Mouse (Mus musculus): ENCODE measurements around the gene Fam120a. TPM values are rescaled to one million over a fixed set of nuclear protein-coding genes. Genes with fewer than 3 reads are reported as not detected.

Fam120a gene
- polyA plus RNA-seq, 1 experiment from 2014 or later: 24.6 TPM

DNA sequence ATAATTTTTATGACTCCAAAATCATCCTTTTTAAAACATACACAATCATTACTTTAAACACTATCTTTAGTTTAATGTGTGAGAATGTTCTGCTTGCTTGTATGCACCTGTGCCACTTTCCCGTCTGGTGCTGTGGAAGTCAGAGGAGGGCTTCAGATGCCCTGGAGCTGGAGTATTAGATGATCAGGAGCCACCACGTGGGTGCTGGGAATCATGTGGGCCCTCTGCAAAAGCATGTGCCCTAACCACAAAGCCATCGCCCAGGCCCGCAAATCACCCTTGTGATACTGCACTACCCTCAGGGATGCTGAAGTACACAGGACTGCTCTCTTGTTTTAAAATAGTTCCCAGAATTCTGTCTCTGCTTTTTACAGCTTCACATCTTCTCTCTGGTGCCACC is 3.0 kb downstream of the Fam120a start:
- H3K4me1 ChIP-seq: peaks cover 40% of the 10 kb centered on the region
- no peak for ATAC-seq (ENCODE audit: insufficient number of reproducible peaks, low FRiP score, low TSS enrichment, low read depth)
- peak overlapping the region; percentile 83 for H3K4me2 ChIP-seq
- no peaks in the 10 kb centered on the region for H3K9me3 ChIP-seq
- 58% methylated on average over 4 of the region's 4 CpGs for WGBS
- H3K27me3 ChIP-seq: no peaks in the 10 kb centered on the region
- no peaks in the 10 kb centered on the region for H3K36me3 ChIP-seq
- H3K9ac ChIP-seq: 0 out of 2 replicates have a peak overlapping the region, but pooled peaks have one; percentile 4
- H3K27ac ChIP-seq: 0 out of 2 replicates have a peak overlapping the region, but pooled peaks have one; percentile 99
- H3K4me3 ChIP-seq: peak overlapping the region; percentile 89; the same call in 1 of the 2 replicates

GRCm38 (mm10) chr13:48963111-48963510 is 4.7 kb downstream of the Fam120a start:
- WGBS: 79% methylated on average over 1 of the region's 1 CpGs
- Histone ChIP-seq H3K4me3 (no peak overlapping the region), H3K27me3 (no peaks in the 10 kb centered on the region), H3K27ac (no peak overlapping the region), H3K4me1 (peaks cover 37% of the 10 kb centered on the region), H3K36me3 (no peaks in the 10 kb centered on the region), H3K9ac (no peak overlapping the region), H3K9me3 (no peaks in the 10 kb centered on the region), H3K4me2 (no peak overlapping the region)
- ATAC-seq (ENCODE audit: insufficient number of reproducible peaks, low FRiP score, low TSS enrichment, low read depth): no peak

DNA sequence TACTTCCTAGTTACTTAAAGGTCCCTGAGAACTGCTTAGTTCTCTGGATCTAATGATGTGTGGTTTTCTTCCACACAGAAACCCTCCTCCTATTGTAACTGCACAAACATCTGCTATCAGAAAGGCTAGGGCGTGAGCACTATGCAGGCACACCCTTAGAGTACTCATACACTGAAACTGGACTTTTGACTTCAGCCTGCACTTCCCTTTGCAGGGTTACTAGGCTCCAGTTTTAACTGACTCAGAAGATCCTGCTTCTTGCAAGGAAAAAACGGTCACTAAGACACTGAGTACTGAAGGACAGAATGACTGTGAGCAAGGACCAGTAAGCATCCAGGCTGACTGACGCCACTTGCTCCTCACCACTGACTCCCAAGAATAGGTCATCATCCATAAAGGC is 5.3 kb downstream of the Fam120a start:
- Histone ChIP-seq H3K4me2 (no peak overlapping the region), H3K9me3 (no peaks in the 10 kb centered on the region), H3K4me1 (peaks cover 37% of the 10 kb centered on the region), H3K36me3 (no peaks in the 10 kb centered on the region), H3K27me3 (no peaks in the 10 kb centered on the region), H3K27ac (no peak overlapping the region), H3K9ac (no peak overlapping the region), H3K4me3 (no peak overlapping the region)
- WGBS: 62% methylated on average over 3 of the region's 3 CpGs
- ATAC-seq (ENCODE audit: insufficient number of reproducible peaks, low FRiP score, low TSS enrichment, low read depth): no peak

GRCm38 (mm10) chr13:48958608-48959007 is 9.2 kb downstream of the Fam120a start:
- H3K4me3 ChIP-seq: no peak overlapping the region
- WGBS: 63% methylated on average over 4 of the region's 4 CpGs
- no peak overlapping the region for H3K27ac ChIP-seq
- no peaks in the 10 kb centered on the region for H3K27me3 ChIP-seq
- no peak for ATAC-seq (ENCODE audit: insufficient number of reproducible peaks, low FRiP score, low TSS enrichment, low read depth)
- H3K36me3 ChIP-seq: no peaks in the 10 kb centered on the region
- H3K4me2 ChIP-seq: no peak overlapping the region
- H3K9ac ChIP-seq: no peak overlapping the region
- peaks cover 15% of the 10 kb centered on the region for H3K4me1 ChIP-seq
- H3K9me3 ChIP-seq: no peaks in the 10 kb centered on the region

- no peaks in the 10 kb centered on the region for H3K36me3 ChIP-seq
- WGBS: 91% methylated on average over 4 of the region's 4 CpGs
- no peak overlapping the region for H3K9ac ChIP-seq
- no peaks in the 10 kb centered on the region for H3K9me3 ChIP-seq
- ATAC-seq (ENCODE audit: insufficient number of reproducible peaks, low FRiP score, low TSS enrichment, low read depth): no peak
- H3K4me1 ChIP-seq: peaks cover 20% of the 10 kb centered on the region
- no peak overlapping the region for H3K27ac ChIP-seq
- H3K4me2 ChIP-seq: no peak overlapping the region
- H3K27me3 ChIP-seq: no peaks in the 10 kb centered on the region
- H3K4me3 ChIP-seq: no peak overlapping the region
Measured at GRCm38 (mm10) chr13:48954825-48955224, 13.0 kb downstream of the Fam120a start.

- 38% methylated on average over 5 of the region's 5 CpGs for WGBS
Measured at GRCm38 (mm10) chr13:48950600-48951241, 17.1 kb downstream of the Fam120a start.

GRCm38 (mm10) chr13:48948951-48949350 is 18.9 kb downstream of the Fam120a start:
- Histone ChIP-seq H3K9ac (no peak overlapping the region), H3K36me3 (peaks cover 36% of the 10 kb centered on the region), H3K27me3 (no peaks in the 10 kb centered on the region), H3K27ac (no peak overlapping the region), H3K4me1 (peaks cover 12% of the 10 kb centered on the region), H3K4me3 (no peak overlapping the region), H3K9me3 (0 out of 2 replicates have a peak, but pooled peaks cover 3% of the 10 kb centered on the region), H3K4me2 (no peak overlapping the region)
- 92% methylated on average over 6 of the region's 6 CpGs for WGBS
- ATAC-seq (ENCODE audit: insufficient number of reproducible peaks, low FRiP score, low TSS enrichment, low read depth): no peak

More at GRCm38 (mm10) chr13:48950600-48951241, 17.1 kb downstream of the Fam120a start:
- H3K9ac ChIP-seq: no peak overlapping the region
- H3K9me3 ChIP-seq: 0 out of 2 replicates have a peak, but pooled peaks cover 3% of the 10 kb centered on the region
- no peaks in the 10 kb centered on the region for H3K27me3 ChIP-seq
- peaks cover 26% of the 10 kb centered on the region for H3K36me3 ChIP-seq
- no peak for ATAC-seq (ENCODE audit: insufficient number of reproducible peaks, low FRiP score, low TSS enrichment, low read depth)
- no peak overlapping the region for H3K4me2 ChIP-seq
- no peak overlapping the region for H3K27ac ChIP-seq
- no peak overlapping the region for H3K4me3 ChIP-seq
- peaks cover 12% of the 10 kb centered on the region for H3K4me1 ChIP-seq

- Histone ChIP-seq H3K4me3 (no peak overlapping the region), H3K27ac (no peak overlapping the region), H3K4me2 (no peak overlapping the region), H3K27me3 (no peaks in the 10 kb centered on the region), H3K4me1 (no peaks in the 10 kb centered on the region), H3K9me3 (0 out of 2 replicates have a peak, but pooled peaks cover 3% of the 10 kb centered on the region), H3K36me3 (peaks cover 60% of the 10 kb centered on the region), H3K9ac (no peak overlapping the region)
- ATAC-seq (ENCODE audit: insufficient number of reproducible peaks, low FRiP score, low TSS enrichment, low read depth): no peak
- 58% methylated on average over 1 of the region's 1 CpGs for WGBS
Measured at GRCm38 (mm10) chr13:48944571-48944970, 23.2 kb downstream of the Fam120a start.

DNA sequence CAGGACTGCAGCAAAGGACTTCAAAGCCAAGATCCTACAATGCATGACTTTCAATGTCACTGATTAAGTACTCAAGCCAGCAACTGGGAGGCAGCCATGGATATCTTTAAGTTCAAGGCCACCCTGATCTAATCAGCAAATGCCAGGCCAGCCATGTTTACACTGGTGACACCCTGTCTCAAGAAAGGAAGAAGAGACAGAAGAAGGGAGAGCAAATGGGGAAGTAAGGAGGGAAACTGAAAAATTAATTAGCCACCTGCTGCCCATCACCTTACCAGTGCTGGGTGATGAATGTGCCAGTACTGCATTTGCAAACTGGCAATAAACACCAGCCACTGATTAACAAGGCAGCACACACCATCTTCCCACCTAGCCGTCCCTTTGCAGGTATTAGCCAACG is 25.3 kb downstream of the Fam120a start:
- WGBS: 77% methylated on average over 2 of the region's 2 CpGs
- no peak for ATAC-seq (ENCODE audit: insufficient number of reproducible peaks, low FRiP score, low TSS enrichment, low read depth)
- H3K36me3 ChIP-seq: peaks cover 45% of the 10 kb centered on the region
- H3K4me1 ChIP-seq: no peaks in the 10 kb centered on the region
- no peaks in the 10 kb centered on the region for H3K9me3 ChIP-seq
- H3K4me3 ChIP-seq: no peak overlapping the region
- H3K27me3 ChIP-seq: no peaks in the 10 kb centered on the region
- no peak overlapping the region for H3K4me2 ChIP-seq
- H3K27ac ChIP-seq: no peak overlapping the region
- no peak overlapping the region for H3K9ac ChIP-seq

DNA sequence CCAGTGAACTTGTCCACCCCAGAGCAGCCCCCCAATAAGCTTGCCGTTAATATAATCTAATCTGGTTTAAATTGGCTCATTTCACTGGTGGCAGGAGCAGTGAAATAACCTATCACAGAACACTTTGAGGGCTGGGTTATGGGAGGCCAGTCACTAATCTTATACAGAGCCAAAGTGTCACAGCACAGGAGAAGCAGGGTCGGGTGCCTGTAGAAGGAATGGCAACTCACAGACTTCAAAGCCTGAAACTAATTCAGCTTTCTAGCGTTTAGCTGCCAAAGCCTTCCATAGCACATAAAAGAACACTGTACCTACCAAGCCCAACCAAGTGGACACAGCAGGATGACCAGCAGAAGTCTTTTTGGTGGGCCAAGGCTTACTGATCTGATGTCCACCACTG is 26.0 kb downstream of the Fam120a start:
- H3K27me3 ChIP-seq: no peaks in the 10 kb centered on the region
- no peaks in the 10 kb centered on the region for H3K9me3 ChIP-seq
- no peak overlapping the region for H3K27ac ChIP-seq
- peaks cover 43% of the 10 kb centered on the region for H3K36me3 ChIP-seq
- ATAC-seq (ENCODE audit: insufficient number of reproducible peaks, low FRiP score, low TSS enrichment, low read depth): no peak
- no peaks in the 10 kb centered on the region for H3K4me1 ChIP-seq
- 52% methylated on average over 3 of the region's 3 CpGs for WGBS
- H3K4me2 ChIP-seq: no peak overlapping the region
- H3K4me3 ChIP-seq: no peak overlapping the region
- no peak overlapping the region for H3K9ac ChIP-seq

- H3K27me3 ChIP-seq: no peaks in the 10 kb centered on the region
- H3K27ac ChIP-seq: no peak overlapping the region
Measured at GRCm38 (mm10) chr13:48934597-48934996, 33.2 kb downstream of the Fam120a start.

DNA sequence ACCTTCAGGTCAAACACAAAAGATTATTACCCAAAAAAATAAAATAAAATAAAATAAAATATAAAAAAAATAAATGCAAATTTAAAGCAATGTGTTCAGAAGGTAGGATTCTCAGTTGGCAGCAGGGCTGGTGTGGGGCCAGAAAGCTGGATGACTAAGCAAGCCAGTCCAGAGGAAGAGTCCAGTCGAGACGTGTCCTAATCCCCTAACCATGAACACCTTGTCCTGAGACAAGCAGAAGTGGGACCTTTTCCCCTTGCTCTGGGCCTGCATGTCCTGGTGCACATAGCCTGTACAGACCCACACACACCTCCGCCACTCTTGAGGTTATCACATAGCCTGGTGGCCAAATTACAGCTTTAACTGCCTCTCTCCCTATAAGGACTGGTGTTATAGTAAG is 35.1 kb downstream of the Fam120a start:
- Histone ChIP-seq H3K36me3 (peaks cover 69% of the 10 kb centered on the region), H3K9me3 (no peaks in the 10 kb centered on the region), H3K4me1 (no peaks in the 10 kb centered on the region), H3K4me3 (no peak overlapping the region), H3K27ac (no peak overlapping the region), H3K9ac (no peak overlapping the region), H3K4me2 (no peak overlapping the region), H3K27me3 (no peaks in the 10 kb centered on the region)
- ATAC-seq (ENCODE audit: insufficient number of reproducible peaks, low FRiP score, low TSS enrichment, low read depth): no peak
- 85% methylated on average over 3 of the region's 3 CpGs for WGBS

More at GRCm38 (mm10) chr13:48934597-48934996, 33.2 kb downstream of the Fam120a start:
- H3K4me3 ChIP-seq: no peak overlapping the region
- no peak for ATAC-seq (ENCODE audit: insufficient number of reproducible peaks, low FRiP score, low TSS enrichment, low read depth)
- H3K4me1 ChIP-seq: no peaks in the 10 kb centered on the region
- 60% methylated on average over 6 of the region's 6 CpGs for WGBS
- H3K9me3 ChIP-seq: no peaks in the 10 kb centered on the region
- H3K4me2 ChIP-seq: no peak overlapping the region
- no peak overlapping the region for H3K9ac ChIP-seq
- H3K36me3 ChIP-seq: peaks cover 51% of the 10 kb centered on the region
